Mouse (Mus musculus) G1E (cell line): ENCODE data around the gene Cstf2. TPM values are rescaled to one million over a fixed set of nuclear protein-coding genes. Genes with fewer than 3 reads are reported as not detected.

ENCODE experiments used
- ATAC-seq: 2 replicates; pipeline ENCODE4 v1.8.0; 2016; ENCODE audit warnings: mild to moderate bottlenecking; ENCODE audit not compliant: insufficient number of reproducible peaks, poor library complexity, low FRiP score, severe bottlenecking; ENCODE audit errors: extremely low read depth
- DNase-seq: peaks from one replicate; pipeline ENCODE4 v3.0.0; 2012; ENCODE audit warnings: low spot score
- H3K27me3 ChIP-seq: 2 replicates; pipeline ENCODE4 v1.6.1; 2012; ENCODE audit warnings: mild to moderate bottlenecking, low read length, inconsistent platforms; ENCODE audit not compliant: insufficient read depth
- H3K36me3 ChIP-seq: replicated peaks from 2 replicates; pipeline ENCODE3; 2012; ENCODE audit warnings: mild to moderate bottlenecking, inconsistent platforms
- H3K4me1 ChIP-seq: 2 replicates; pipeline ENCODE4 v1.6.1; 2012; ENCODE audit warnings: low read depth, low read length, inconsistent platforms, mixed read lengths; ENCODE audit not compliant: insufficient read depth
- H3K4me3 ChIP-seq: 2 replicates; pipeline ENCODE4 v1.5.1; 2012; ENCODE audit warnings: low read depth, mild to moderate bottlenecking, inconsistent platforms, low read length, moderate library complexity, mixed read lengths
- H3K9me3 ChIP-seq: replicated peaks from 2 replicates; pipeline ENCODE4 v1.6.1; 2012; ENCODE audit warnings: inconsistent platforms
- CTCF ChIP-seq: IDR thresholded peaks from 2 replicates; pipeline ENCODE4 v1.5.1; 2012; ENCODE audit warnings: low read depth, low read length, inconsistent platforms, mixed read lengths
- GATA1 ChIP-seq: IDR thresholded peaks from 2 replicates; pipeline ENCODE4 v1.6.1; 2012; ENCODE audit warnings: borderline replicate concordance, low read length, inconsistent platforms, mixed read lengths
- GATA2 ChIP-seq: IDR thresholded peaks from 2 replicates; pipeline ENCODE4 v1.6.1; 2012; ENCODE audit warnings: low read depth, low read length, inconsistent platforms, borderline replicate concordance
- POLR2AphosphoS5 ChIP-seq: IDR thresholded peaks from 2 replicates; pipeline ENCODE4 v1.6.1; 2012; ENCODE audit warnings: low read depth, low read length, inconsistent platforms; ENCODE audit not compliant: insufficient replicate concordance
- TAL1 ChIP-seq: conservative IDR thresholded peaks from 2 replicates; pipeline ENCODE4 v1.6.1; 2012; ENCODE audit warnings: low read depth, low read length, inconsistent platforms, mixed read lengths
- polyA plus RNA-seq: library from polyadenylated mRNA; stranded (reverse); fragments of >175 nt; gene quantifications from 2 replicates; pipeline ENCODE4 v1.2.3, GENCODE M21; 2012
- total RNA-seq, 2 experiments: library from RNA; stranded (forward) in 1 of 2; stranded (reverse) in 1 of 2; fragments of 200-1000 nt in 1 of 2; fragments of >200 nt in 1 of 2; fragmentation: Nextera tagmentation in 1 of 2; gene quantifications; 2 replicates each; pipeline ENCODE4 v1.2.3; 2014 to 2017

The Cstf2 gene
- total and polyA plus RNA-seq, 3 experiments: 69.7 to 104 (median 83.9) TPM

DNA sequence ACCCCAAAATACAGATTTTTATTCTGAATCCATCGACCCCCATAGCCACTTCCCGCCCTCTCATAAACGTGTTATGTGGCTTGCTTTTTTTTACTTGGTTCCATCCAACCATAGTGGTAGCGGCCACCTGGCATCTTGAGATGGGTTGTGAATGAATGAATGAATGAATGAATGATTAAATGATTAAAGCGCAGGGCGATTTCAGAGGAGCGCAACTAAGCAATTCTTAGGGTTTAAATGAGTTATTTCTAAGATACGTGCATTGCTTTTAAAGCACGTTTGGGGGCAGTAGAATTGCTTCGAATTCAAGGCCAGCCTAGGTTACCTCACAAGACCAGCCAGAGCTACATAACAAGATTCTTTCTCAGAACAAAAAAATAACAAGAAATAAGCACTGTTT lies 777 bp downstream of the Cstf2 start:
- DNase-seq (no peak), ATAC-seq (no peak)
- H3K4me1 ChIP-seq: peaks cover 7% of the 10 kb centered on the region

DNA sequence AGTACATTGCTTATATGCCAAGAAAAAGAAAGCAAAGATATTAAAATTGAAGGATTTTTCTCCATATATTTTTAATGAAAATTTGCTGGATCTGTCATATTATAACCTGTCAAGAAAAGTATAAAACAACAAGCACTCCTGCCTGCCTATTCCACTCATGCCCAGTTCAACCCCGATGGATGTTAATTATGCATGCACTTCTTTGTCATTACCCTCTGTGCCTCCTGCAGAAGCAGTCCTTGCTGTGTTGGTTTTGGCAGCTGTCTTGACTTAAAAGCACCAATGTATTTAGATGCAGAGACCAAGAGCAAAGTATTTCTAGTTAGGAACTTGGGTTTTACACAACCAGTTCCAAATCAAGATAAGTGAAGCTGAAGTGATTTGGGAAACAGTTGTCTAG lies 26.5 kb downstream of the Cstf2 start:
- DNase-seq (no peak), ATAC-seq (no peak)
- Histone ChIP-seq H3K9me3 (no peaks in the 10 kb centered on the region), H3K36me3 (peaks cover 55% of the 10 kb centered on the region), H3K4me1 (no peaks in the 10 kb centered on the region), H3K27me3 (no peaks in the 10 kb centered on the region), H3K4me3 (no peak overlapping the region)
- TF ChIP-seq TAL1: no peak
- no peak for TF ChIP-seq GATA1
- no peak for TF ChIP-seq GATA2
- TF ChIP-seq POLR2AphosphoS5: no peak
- no peak for TF ChIP-seq CTCF

More for the DNA sequence above, 777 bp downstream of the Cstf2 start:
- peaks cover 36% of the 10 kb centered on the region for H3K36me3 ChIP-seq
- H3K9me3 ChIP-seq: no peaks in the 10 kb centered on the region
- no peak for TF ChIP-seq POLR2AphosphoS5
- TF ChIP-seq GATA1: no peak
- TF ChIP-seq GATA2: no peak
- no peak for TF ChIP-seq CTCF
- TF ChIP-seq TAL1: no peak
- H3K4me3 ChIP-seq: peak overlapping the region; percentile 79
- H3K27me3 ChIP-seq: no peaks in the 10 kb centered on the region

DNA sequence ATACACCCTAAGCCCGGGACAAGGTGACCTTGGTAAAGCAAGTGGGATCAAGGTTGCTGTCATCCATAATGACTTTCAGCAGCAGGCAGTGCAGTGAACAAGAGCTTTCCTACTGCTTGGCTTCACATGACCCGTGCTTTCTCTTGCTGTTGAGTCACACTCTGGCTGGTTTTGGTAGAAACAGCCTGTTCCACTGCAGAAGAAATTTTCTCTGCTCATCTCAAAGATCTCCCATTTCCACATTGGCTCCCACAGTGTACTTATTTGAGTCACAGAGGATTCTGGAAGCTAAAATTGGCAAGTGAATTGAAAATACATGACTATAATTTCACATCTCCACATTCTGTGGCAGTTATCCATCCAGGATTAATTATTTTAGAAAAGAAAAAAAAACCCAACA lies 43.7 kb downstream of the Cstf2 start:
- Histone ChIP-seq H3K27me3 (0 out of 2 replicates have a peak, but pooled peaks cover 4% of the 10 kb centered on the region), H3K9me3 (no peaks in the 10 kb centered on the region), H3K4me3 (no peak overlapping the region), H3K36me3 (no peaks in the 10 kb centered on the region), H3K4me1 (no peaks in the 10 kb centered on the region)
- ATAC-seq (no peak), DNase-seq (no peak)
- TF ChIP-seq CTCF (no peak), GATA1 (no peak), TAL1 (no peak), POLR2AphosphoS5 (no peak), GATA2 (no peak)

DNA sequence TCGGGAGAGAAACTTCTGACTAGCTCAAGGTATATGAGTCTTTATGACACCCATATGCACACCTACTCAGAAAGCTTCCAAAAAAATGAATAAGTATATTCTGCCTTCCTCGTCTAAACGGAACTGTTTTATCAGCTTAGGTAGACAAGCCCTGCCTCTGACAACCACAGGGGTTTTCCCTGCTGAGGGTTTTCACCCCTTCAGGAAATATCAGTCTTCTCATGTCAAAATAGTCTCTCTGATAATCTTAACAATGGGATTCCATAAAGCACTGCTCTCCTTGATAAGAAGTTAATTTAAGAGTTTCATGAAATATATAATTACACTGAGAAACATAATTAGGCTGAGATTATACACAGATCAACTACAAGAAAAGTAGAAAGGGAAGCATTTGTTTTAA lies 52.8 kb downstream of the Cstf2 start:
- ATAC-seq: no peak

DNA sequence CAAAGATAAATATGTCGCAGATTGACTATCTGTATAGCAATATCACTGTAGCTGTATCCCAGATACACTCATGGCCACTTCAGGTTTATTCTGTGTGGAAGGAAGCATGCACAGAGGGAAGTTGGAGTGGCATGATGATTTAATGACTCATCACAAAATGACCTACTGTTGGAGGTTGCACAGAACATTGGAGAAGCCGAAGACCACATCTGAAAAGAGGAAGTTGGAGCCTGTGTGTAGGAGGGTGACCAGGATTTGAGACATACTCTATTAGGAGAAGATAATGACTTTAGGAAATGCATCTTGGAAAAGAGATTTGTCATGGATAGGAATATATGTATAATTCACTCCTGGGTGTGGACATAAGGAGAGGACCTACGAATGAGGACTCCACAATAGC lies 57.4 kb downstream of the Cstf2 start:
- Histone ChIP-seq H3K36me3 (no peaks in the 10 kb centered on the region), H3K9me3 (no peaks in the 10 kb centered on the region), H3K4me1 (peaks cover 2% of the 10 kb centered on the region; the same call in 1 of the 2 replicates), H3K4me3 (no peak overlapping the region), H3K27me3 (no peaks in the 10 kb centered on the region)
- no peak for TF ChIP-seq GATA1
- TF ChIP-seq CTCF: no peak
- TF ChIP-seq GATA2: no peak
- no peak for TF ChIP-seq TAL1
- no peak for TF ChIP-seq POLR2AphosphoS5
- ATAC-seq (peak; percentile 49), DNase-seq (no peak)

More for the DNA sequence above, 52.8 kb downstream of the Cstf2 start:
- H3K4me3 ChIP-seq: no peak overlapping the region
- DNase-seq: no peak
- peaks cover 2% of the 10 kb centered on the region; the same call in 1 of the 2 replicates for H3K4me1 ChIP-seq
- no peaks in the 10 kb centered on the region for H3K36me3 ChIP-seq
- no peaks in the 10 kb centered on the region for H3K27me3 ChIP-seq
- no peak for TF ChIP-seq GATA2
- no peak for TF ChIP-seq GATA1
- TF ChIP-seq TAL1: no peak
- no peak for TF ChIP-seq POLR2AphosphoS5
- TF ChIP-seq CTCF: no peak
- no peaks in the 10 kb centered on the region for H3K9me3 ChIP-seq

DNA sequence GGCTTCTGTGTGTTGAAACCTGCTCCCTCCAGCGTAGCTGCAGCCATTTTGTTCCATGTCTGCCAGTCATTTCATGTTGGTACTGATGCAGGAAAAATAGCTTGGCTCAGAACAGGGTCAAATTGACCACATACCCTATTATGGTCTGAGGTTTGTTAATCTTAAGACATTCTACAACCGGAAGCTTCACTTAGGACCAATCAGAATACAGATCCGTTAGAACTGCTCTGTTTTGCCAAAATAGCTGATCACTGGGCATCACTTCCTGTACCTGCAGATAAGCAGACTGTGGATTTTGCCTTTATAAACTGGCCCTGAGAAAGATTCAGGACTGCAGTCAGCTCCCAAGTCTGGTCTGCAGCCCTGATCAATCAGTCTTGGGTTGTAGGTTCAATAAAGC lies 69.6 kb downstream of the Cstf2 start:
- DNase-seq: no peak
- H3K9me3 ChIP-seq: no peaks in the 10 kb centered on the region
- H3K36me3 ChIP-seq: no peaks in the 10 kb centered on the region
- TF ChIP-seq POLR2AphosphoS5: no peak
- TF ChIP-seq TAL1: no peak
- no peak for TF ChIP-seq GATA1
- no peak for TF ChIP-seq CTCF
- ATAC-seq: no peak
- H3K4me3 ChIP-seq: no peak overlapping the region
- no peaks in the 10 kb centered on the region for H3K27me3 ChIP-seq
- peaks cover 2% of the 10 kb centered on the region; the same call in 1 of the 2 replicates for H3K4me1 ChIP-seq

DNA sequence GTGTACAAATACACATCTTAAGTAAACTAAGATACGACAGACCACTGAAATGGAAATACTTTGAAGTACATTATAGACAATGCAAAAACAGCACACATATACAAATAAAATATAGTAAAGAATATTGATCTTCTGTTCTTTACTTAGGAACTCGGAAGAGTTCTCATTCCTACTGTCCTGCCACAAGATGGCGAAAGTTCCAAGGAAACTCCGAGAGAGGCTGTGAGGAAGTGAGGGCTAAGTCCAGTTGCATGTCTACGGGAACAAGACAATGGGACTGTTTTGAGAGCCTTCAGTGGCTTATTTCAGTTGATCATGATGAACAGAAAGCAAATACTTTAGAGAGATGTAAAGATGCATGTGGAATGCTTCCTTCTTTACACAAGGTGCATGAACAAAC lies 73.3 kb downstream of the Cstf2 start:
- no peaks in the 10 kb centered on the region for H3K9me3 ChIP-seq
- DNase-seq (no peak), ATAC-seq (no peak)
- no peaks in the 10 kb centered on the region for H3K36me3 ChIP-seq
- H3K4me1 ChIP-seq: peaks cover 2% of the 10 kb centered on the region; the same call in 1 of the 2 replicates
- no peaks in the 10 kb centered on the region for H3K27me3 ChIP-seq
- no peak for TF ChIP-seq GATA1
- TF ChIP-seq TAL1: no peak
- no peak for TF ChIP-seq GATA2
- TF ChIP-seq POLR2AphosphoS5: no peak
- no peak for TF ChIP-seq CTCF
- no peak overlapping the region for H3K4me3 ChIP-seq
